Mouse (Mus musculus) hindbrain, embryonic 11.5 days (tissue): ENCODE data around the gene Sec14l3. TPM values are rescaled to one million over a fixed set of nuclear protein-coding genes. Genes with fewer than 3 reads are reported as not detected.

ENCODE experiments used
- ATAC-seq: fragments of 200-750 bp; cut with Nextera tagmentation; 2 replicates; pipeline ENCODE4 v1.8.0; 2017; ENCODE audit warnings: mild to moderate bottlenecking, moderate TSS enrichment, moderate library complexity; ENCODE audit not compliant: low FRiP score
- DNase-seq: peaks from one replicate; pipeline ENCODE4 v3.0.0-alpha.2; 2015; ENCODE audit warnings: low spot score
- H3K27ac ChIP-seq: fragments of 300-500 bp; sonication (generic); 2 replicates; pipeline ENCODE4 v1.5.1; 2014; ENCODE audit warnings: mild to moderate bottlenecking, low read depth, low read length
- H3K27me3 ChIP-seq: fragments of 300-500 bp; sonication (generic); 2 replicates; pipeline ENCODE4 v1.6.1; 2014; ENCODE audit warnings: mild to moderate bottlenecking, low read length, moderate library complexity, mixed read lengths; ENCODE audit not compliant: control insufficient read depth, insufficient read depth
- H3K36me3 ChIP-seq: fragments of 300-500 bp; sonication (generic); 2 replicates; pipeline ENCODE4 v1.6.1; 2014; ENCODE audit warnings: mild to moderate bottlenecking, low read length, moderate library complexity, mixed read lengths; ENCODE audit not compliant: control insufficient read depth, insufficient read depth
- H3K4me1 ChIP-seq: fragments of 300-500 bp; sonication (generic); replicated peaks from 2 replicates; pipeline ENCODE4 v1.6.1; 2014; ENCODE audit warnings: low read length, mixed read lengths; ENCODE audit not compliant: control insufficient read depth, insufficient read depth
- H3K4me2 ChIP-seq: fragments of 300-500 bp; sonication (generic); replicated peaks from 2 replicates; pipeline ENCODE4 v1.6.1; 2014; ENCODE audit warnings: mild to moderate bottlenecking, low read depth, low read length
- H3K4me3 ChIP-seq: fragments of 300-500 bp; sonication (generic); 2 replicates; pipeline ENCODE4 v1.5.1; 2014; ENCODE audit warnings: low read depth, low read length
- H3K9ac ChIP-seq: fragments of 300-500 bp; sonication (generic); 2 replicates; pipeline ENCODE4 v1.6.1; 2014; ENCODE audit warnings: low read depth, low read length
- H3K9me3 ChIP-seq: fragments of 300-500 bp; sonication (generic); 2 replicates; pipeline ENCODE4 v1.6.1; 2016; ENCODE audit warnings: low read length; ENCODE audit not compliant: control insufficient read depth
- WGBS: fragments of 180-500 bp; shearing (Covaris S2); extraction: QIAGEN DNeasy Blood & Tissue Kit; methylation state at CpG from one replicate; pipeline ENCODE4 v1.1.7; 2014; 5-methylcytosine and 5-hydroxymethylcytosine counted together
- polyA plus RNA-seq: library from polyadenylated mRNA; unstranded; fragments of >200 nt; fragmentation: Nextera tagmentation; extraction: Ambion mirVana; gene quantifications from 2 replicates; pipeline ENCODE4 v1.2.1, GENCODE M21; 2014

The Sec14l3 gene
- polyA plus RNA-seq, 1 experiment from 2014 or later, result not detected

GRCm38 (mm10) chr11:4046526-4046925, 18.1 kb upstream of the Sec14l3 start:
- Histone ChIP-seq H3K4me3 (no peak overlapping the region), H3K9me3 (no peaks in the 10 kb centered on the region), H3K4me1 (no peaks in the 10 kb centered on the region), H3K27ac (no peak overlapping the region), H3K36me3 (no peaks in the 10 kb centered on the region), H3K9ac (no peak overlapping the region), H3K4me2 (no peak overlapping the region), H3K27me3 (no peaks in the 10 kb centered on the region)
- no peak for ATAC-seq
- WGBS, result 73% methylated on average over 5 of the region's 5 CpGs
- no peak for DNase-seq

DNA sequence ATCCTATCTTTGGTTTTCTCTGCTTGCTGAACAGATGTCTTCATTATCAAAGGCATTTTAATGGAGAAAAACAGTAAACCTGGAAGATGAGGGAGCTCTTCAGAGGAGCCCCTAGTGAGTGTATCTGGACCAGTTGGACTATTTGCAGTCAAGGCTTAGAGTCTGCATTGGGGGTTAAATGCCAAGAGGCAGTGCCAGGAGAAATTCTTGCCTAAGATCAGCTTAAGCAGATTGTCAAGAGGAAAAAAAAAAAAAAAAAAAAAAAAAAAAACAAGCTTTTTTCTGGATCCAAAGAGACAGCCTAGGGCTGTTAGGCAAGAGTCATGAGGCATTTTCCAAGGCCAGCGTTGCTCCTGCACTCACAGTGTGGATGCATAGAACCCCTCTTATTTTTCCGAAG, 16.9 kb upstream of the Sec14l3 start:
- H3K27me3 ChIP-seq, result no peaks in the 10 kb centered on the region
- H3K9me3 ChIP-seq, result no peaks in the 10 kb centered on the region
- no peaks in the 10 kb centered on the region for H3K4me1 ChIP-seq
- no peak overlapping the region for H3K27ac ChIP-seq
- no peak for DNase-seq
- 86% methylated on average over 2 of the region's 2 CpGs for WGBS
- no peak for ATAC-seq
- no peak overlapping the region for H3K4me2 ChIP-seq
- H3K36me3 ChIP-seq, result no peaks in the 10 kb centered on the region
- H3K4me3 ChIP-seq, result no peak overlapping the region
- no peak overlapping the region for H3K9ac ChIP-seq

GRCm38 (mm10) chr11:4048438-4048837, 16.2 kb upstream of the Sec14l3 start:
- no peak overlapping the region for H3K4me3 ChIP-seq
- H3K9me3 ChIP-seq, result no peaks in the 10 kb centered on the region
- 90% methylated on average over 6 of the region's 6 CpGs for WGBS
- H3K27ac ChIP-seq, result no peak overlapping the region
- H3K36me3 ChIP-seq, result no peaks in the 10 kb centered on the region
- H3K4me1 ChIP-seq, result no peaks in the 10 kb centered on the region
- H3K4me2 ChIP-seq, result no peak overlapping the region
- H3K27me3 ChIP-seq, result no peaks in the 10 kb centered on the region
- H3K9ac ChIP-seq, result no peak overlapping the region
- no peak for DNase-seq
- ATAC-seq, result no peak

DNA sequence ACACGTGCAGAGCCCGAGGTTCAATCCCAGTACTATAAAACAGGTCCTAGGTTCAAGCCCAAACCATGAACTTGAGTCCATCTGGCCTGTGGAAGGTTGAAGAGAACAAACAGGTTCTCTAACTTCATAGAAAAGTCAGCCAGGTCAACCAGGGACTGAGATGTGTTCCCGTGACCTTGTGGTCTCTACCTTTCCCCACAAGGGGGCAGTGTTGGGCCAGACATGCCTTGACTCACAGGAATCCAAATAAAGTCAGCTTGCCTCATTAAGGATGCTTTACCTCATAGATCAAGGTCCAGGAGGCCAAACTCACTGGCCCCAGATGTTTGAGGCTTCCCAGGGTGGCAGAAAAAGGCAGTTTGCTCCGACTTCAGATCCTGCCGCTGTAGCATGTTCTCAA, 11.1 kb upstream of the Sec14l3 start:
- ATAC-seq, result no peak
- peak; percentile 88 for DNase-seq
- 16% methylated on average over 5 of the region's 5 CpGs for WGBS
- Histone ChIP-seq H3K4me1 (no peaks in the 10 kb centered on the region), H3K27me3 (no peaks in the 10 kb centered on the region), H3K4me2 (no peak overlapping the region), H3K27ac (no peak overlapping the region), H3K9me3 (no peaks in the 10 kb centered on the region), H3K9ac (no peak overlapping the region), H3K4me3 (no peak overlapping the region), H3K36me3 (no peaks in the 10 kb centered on the region)

DNA sequence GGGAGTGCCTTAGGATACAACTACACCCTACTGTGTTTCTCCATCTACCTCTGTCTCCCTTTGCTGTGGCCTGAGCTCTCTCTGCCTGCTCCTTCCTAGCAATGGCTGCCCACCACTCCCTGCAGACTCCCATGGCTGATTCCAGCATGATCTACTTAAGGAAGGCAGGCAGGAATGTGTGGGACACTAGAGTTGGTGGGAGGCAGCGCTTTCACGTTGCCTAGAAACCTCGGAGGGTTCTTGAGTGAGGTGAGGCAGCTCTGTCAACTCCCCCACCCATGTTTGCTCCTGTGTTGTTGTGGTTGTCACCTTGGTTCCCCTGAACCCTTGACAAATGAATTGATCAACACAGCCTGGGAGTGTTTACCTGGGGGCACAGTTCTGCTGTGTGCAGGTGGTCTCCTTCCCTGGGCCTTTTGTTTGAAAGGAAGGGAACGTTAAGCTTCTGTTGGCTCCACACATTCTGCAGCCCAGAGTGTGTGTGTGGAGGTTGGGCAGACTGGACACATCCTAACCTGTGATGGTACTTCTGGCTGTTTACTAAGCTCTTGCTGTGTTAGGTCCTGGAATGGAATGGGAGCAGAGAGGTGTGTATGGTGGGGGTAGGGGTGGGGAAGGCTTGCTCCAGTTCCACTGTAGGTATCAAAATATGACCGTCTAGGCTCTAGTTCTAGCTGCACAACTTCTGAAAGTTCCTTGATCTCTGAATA, 3.6 kb upstream of the Sec14l3 start:
- ATAC-seq (no peak), DNase-seq (no peak)
- no peak overlapping the region for H3K4me3 ChIP-seq
- H3K27ac ChIP-seq, result no peak overlapping the region
- no peak overlapping the region for H3K9ac ChIP-seq
- no peaks in the 10 kb centered on the region for H3K36me3 ChIP-seq
- H3K27me3 ChIP-seq, result no peaks in the 10 kb centered on the region
- H3K4me1 ChIP-seq, result no peaks in the 10 kb centered on the region
- 78% methylated on average over 5 of the region's 5 CpGs for WGBS
- H3K4me2 ChIP-seq, result no peak overlapping the region
- no peaks in the 10 kb centered on the region for H3K9me3 ChIP-seq

GRCm38 (mm10) chr11:4062523-4062922, 2.1 kb upstream of the Sec14l3 start:
- WGBS, result 96% methylated on average over 4 of the region's 4 CpGs
- DNase-seq, result no peak
- Histone ChIP-seq H3K4me2 (no peak overlapping the region), H3K4me3 (no peak overlapping the region), H3K36me3 (no peaks in the 10 kb centered on the region), H3K27me3 (no peaks in the 10 kb centered on the region), H3K4me1 (no peaks in the 10 kb centered on the region), H3K9ac (no peak overlapping the region), H3K9me3 (no peaks in the 10 kb centered on the region), H3K27ac (no peak overlapping the region)
- no peak for ATAC-seq

- H3K9ac ChIP-seq, result no peak overlapping the region
- 66% methylated on average over 6 of the region's 6 CpGs for WGBS
- no peak for DNase-seq
- ATAC-seq, result no peak
- no peaks in the 10 kb centered on the region for H3K9me3 ChIP-seq
- H3K4me1 ChIP-seq, result no peaks in the 10 kb centered on the region
- H3K4me3 ChIP-seq, result no peak overlapping the region
- no peaks in the 10 kb centered on the region for H3K36me3 ChIP-seq
- H3K27ac ChIP-seq, result no peak overlapping the region
- no peak overlapping the region for H3K4me2 ChIP-seq
- H3K27me3 ChIP-seq, result no peaks in the 10 kb centered on the region
These were observed 1.7 kb upstream of the Sec14l3 start for GRCm38 (mm10) chr11:4062981-4063380.

DNA sequence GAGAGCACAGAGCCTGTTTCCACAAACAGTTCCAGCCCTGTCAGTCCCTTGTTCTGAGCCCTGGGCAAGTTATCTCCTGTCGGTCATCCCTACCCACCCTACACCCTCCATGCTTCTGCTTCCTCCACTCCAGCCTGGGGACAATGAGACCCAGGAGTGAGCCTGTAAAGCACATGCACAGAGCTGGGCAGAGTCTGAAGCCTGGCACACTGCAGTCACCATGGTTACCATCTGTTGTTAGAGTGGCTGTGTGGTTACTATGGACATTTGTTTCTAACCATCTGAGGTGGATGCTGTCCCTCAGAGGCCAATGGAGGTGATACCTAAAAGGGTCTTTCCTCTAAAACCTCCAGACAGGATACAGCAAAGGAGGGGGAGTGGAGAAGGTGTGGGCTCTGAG, 5.0 kb downstream of the Sec14l3 start:
- H3K4me3 ChIP-seq, result no peak overlapping the region
- no peaks in the 10 kb centered on the region for H3K4me1 ChIP-seq
- WGBS, result 85% methylated on average over 1 of the region's 1 CpGs
- no peaks in the 10 kb centered on the region for H3K9me3 ChIP-seq
- no peaks in the 10 kb centered on the region for H3K36me3 ChIP-seq
- no peak overlapping the region for H3K4me2 ChIP-seq
- ATAC-seq (no peak), DNase-seq (no peak)
- no peaks in the 10 kb centered on the region for H3K27me3 ChIP-seq
- H3K9ac ChIP-seq, result no peak overlapping the region
- no peak overlapping the region for H3K27ac ChIP-seq

- no peak overlapping the region for H3K4me2 ChIP-seq
- no peaks in the 10 kb centered on the region for H3K9me3 ChIP-seq
- H3K4me3 ChIP-seq, result no peak overlapping the region
- DNase-seq, result peak; percentile 72
- no peak for ATAC-seq
- H3K27ac ChIP-seq, result no peak overlapping the region
- H3K27me3 ChIP-seq, result no peaks in the 10 kb centered on the region
- H3K9ac ChIP-seq, result no peak overlapping the region
- 12% methylated on average over 8 of the region's 8 CpGs for WGBS
- H3K4me1 ChIP-seq, result no peaks in the 10 kb centered on the region
- H3K36me3 ChIP-seq, result no peaks in the 10 kb centered on the region
These were observed 12.0 kb downstream of the Sec14l3 start for GRCm38 (mm10) chr11:4076633-4077032.
